Mouse (Mus musculus) pancreas, adult 10 weeks (tissue): ENCODE measurements around the gene H2afv. TPM values are rescaled to one million over a fixed set of nuclear protein-coding genes. Genes with fewer than 3 reads are reported as not detected.

Experiments
- polyA plus RNA-seq: library from polyadenylated mRNA; stranded (reverse); fragments of 350-450 nt; fragmentation: Illumina TruSeq; extraction: RNeasy Lipid Tissue Mini Kit (QIAGEN cat#74804); gene quantifications from one replicate; pipeline ENCODE4 v1.2.3, GENCODE M21; 2015; ENCODE audit warnings: low read depth, low replicate concordance; ENCODE audit not compliant: insufficient read depth

Gene H2afv
- 15.6 TPM for polyA plus RNA-seq

DNA sequence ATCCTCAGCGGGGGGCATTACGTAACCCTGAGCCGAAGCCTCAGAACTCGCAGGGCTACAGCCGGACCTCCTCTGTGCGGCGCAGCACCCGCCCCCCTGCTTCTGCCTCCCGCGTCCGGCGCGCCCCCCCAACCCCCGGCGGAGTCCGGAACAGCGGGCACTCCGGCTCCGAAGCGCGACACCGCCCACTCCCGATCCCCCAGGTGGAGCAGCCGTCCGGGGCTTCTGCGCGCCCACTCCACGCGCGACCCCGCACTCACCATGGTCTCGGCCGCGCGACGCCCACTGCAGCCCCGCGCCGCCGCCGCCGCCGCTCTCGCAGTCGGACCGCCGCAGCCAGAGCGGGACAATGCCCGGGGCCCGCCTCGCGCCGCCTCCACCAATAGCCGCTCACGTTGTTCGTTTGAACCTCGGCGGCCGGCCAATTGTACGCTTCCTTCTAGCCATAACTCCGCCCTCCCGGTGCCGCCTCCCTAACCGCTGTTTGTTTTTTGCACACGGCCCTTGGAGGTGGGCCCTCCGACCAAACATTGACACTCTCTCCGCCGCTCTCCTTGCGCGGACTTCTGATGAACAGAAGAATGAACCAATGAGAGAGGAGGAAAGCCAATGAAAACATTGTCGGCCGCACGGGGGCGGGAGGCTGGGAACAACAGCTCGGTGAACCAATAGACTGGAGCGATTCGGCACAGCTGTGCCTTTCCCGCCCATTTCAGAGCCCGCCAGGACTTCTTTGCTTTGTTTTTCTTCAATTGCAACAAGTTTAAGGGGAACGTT, at the start of gene H2afv:
Gene H2afv, minus strand, starts transcription at position 367 of the 777 bp plus-strand sequence.

GRCm38 (mm10) chr11:6475867-6476484, 31.7 kb upstream of the H2afv start, which contains the start of gene Purb:
TSS of gene Purb (minus strand) at chr11:6475917.

DNA sequence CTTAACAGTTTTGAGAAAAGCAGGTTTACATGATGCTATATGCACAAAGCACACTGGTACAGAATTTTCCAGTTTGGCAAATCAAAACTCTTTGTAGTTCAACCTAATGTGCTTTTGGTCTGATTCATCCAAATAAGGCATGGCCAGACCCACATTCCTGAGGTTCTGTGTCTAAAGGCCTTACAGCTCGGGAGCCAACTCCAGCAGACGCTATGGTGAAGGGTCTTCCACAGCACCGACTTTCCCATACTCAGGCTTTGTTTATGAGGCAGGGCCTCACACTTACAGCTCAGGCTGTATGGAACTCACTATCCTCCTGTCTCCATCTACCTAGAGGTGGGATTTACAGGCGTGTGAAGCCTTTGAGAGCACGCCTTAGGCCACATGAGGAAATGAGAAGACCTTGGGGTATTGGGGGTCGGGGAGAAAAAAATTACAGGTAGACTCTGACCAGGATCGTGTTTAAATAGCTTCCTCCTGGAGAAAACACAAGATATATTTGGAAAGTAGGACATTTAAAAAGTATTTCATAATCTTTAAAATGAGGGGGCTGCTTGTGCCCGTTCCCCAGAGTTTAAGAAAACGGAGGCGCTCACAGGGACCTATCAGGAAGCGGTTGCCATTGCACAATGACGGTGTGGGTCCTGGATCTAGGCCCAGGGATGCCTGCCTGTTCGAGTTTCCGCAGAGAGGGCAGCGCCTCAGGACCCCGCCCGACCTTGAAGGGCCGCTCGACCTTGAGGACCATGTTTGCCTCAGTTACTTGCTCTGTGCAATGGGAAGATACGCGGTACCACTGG, 29.3 kb downstream of the H2afv start, which contains the start of gene Ppia:
Gene Ppia, plus strand, starts transcription at position 693 of the 800 bp plus-strand sequence.

DNA sequence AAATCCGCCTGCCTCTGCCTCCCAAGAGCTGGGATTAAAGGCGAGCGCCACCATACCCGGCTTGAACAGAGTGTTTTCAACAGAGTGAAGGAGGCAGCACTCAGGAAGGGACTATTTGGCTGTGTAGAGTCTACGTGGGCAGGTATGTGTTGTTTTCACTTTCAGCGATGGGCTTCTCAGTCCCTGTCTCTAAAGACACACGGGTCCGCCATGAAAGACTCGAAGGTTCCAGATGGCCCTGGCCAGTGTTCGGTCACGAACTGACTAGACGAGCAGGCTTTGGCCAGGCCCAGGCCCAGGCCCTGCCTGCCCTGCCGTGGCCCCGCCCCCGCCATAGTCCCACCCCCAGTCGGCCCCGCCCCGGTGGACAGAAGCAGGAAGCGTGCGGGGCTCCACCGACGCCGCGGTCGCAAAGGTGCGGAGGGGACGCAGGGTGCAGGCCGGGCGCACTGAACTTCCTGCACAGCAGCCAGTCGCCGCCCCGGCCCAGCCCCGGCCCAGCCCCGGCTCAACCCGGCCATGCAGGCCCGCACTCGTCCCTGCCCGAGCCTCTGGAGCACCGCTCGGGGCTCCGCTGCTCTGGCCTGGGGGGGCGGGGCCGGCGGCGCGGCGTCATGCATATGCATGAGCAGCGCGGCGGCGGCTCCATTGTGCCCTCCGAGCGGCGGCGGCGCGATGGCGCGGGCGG, 55.4 kb downstream of the H2afv start, which contains the start of gene Zmiz2:
Gene Zmiz2, plus strand, starts transcription at position 349 of the 688 bp plus-strand sequence.

Other genes starting within 250 kb of the H2afv start
- not detected for gene A730071L15Rik, start 244.4 kb downstream of the H2afv start, polyA plus RNA-seq
- 9.9 TPM for gene Nudcd3, start 244.0 kb downstream of the H2afv start, polyA plus RNA-seq
- gene Npc1l1, start 214.3 kb downstream of the H2afv start, polyA plus RNA-seq = not detected
- 8.8 TPM for gene Ddx56, start 176.7 kb downstream of the H2afv start, polyA plus RNA-seq
- 26.4 TPM for gene Tmed4, start 169.6 kb downstream of the H2afv start, polyA plus RNA-seq
- 25.0 TPM for gene Ogdh, start 152.8 kb downstream of the H2afv start, polyA plus RNA-seq
- gene Zmiz2, start 55.4 kb downstream of the H2afv start, polyA plus RNA-seq = 14.5 TPM
- gene Ppia, start 29.0 kb downstream of the H2afv start, polyA plus RNA-seq = 356 TPM
- gene Purb, start 31.5 kb upstream of the H2afv start, polyA plus RNA-seq = 6.8 TPM
- gene Myo1g, start 76.5 kb upstream of the H2afv start, polyA plus RNA-seq = 1.3 TPM
- 8.1 TPM for gene Ccm2, start 102.4 kb upstream of the H2afv start, polyA plus RNA-seq
- gene Nacad, start 161.6 kb upstream of the H2afv start, polyA plus RNA-seq = 0.17 TPM
- 10.3 TPM for gene Tbrg4, start 181.6 kb upstream of the H2afv start, polyA plus RNA-seq
- not detected for gene Wap, start 194.2 kb upstream of the H2afv start, polyA plus RNA-seq
- gene Ramp3, start 214.1 kb upstream of the H2afv start, polyA plus RNA-seq = 9.6 TPM